Mouse (Mus musculus): Measurements from ENCODE around the gene Smc5.

DNA sequence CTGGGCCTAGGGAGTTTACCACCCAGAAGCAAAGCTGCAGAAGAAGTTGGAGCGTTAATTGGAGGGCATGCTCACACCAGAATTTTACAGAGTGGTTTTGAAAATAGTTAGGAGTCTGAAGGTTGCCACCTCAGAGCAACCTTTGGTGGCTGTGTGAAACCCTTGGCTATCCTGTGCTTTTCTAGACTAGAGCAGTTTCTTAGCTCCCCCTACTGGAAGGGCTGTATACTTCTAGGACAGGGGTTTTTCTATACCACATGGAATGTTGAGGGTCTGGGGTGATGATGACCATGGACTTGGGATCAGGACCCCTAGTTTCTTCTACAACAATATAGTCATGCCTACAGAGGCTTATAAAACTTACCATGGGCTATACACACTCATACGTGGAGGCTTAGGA lies 36.3 kb upstream of the Smc5 start:
- TF ChIP-seq CTCF (IDR thresholded peaks at IDR 0.05; ENCODE audit: borderline replicate concordance, control insufficient read depth, extremely low read depth, insufficient read depth, low read length, poor library complexity): no peak
- TF ChIP-seq POLR2A (IDR thresholded peaks at IDR 0.05; ENCODE audit: control insufficient read depth, extremely low read depth, insufficient read depth, low read length, poor library complexity): no peak

All from thymus, adult 2 months (tissue).